Mouse (Mus musculus) megakaryocyte, embryonic 14.5 days (primary cell): Measurements from ENCODE around the gene Clcn6. TPM values are rescaled to one million over a fixed set of nuclear protein-coding genes. Genes with fewer than 3 reads are reported as not detected.
"Not testable (repeated sequence)": the region's sequence is repeated elsewhere in the genome, so short reads cannot be mapped to it uniquely, and the experiment has no call there.

Source experiments
- H3K27me3 ChIP-seq: replicated peaks from 2 replicates; pipeline ENCODE3; 2012; ENCODE audit warnings: inconsistent platforms
- H3K36me3 ChIP-seq: replicated peaks from 2 replicates; pipeline ENCODE3; 2012; ENCODE audit warnings: low read length, inconsistent platforms, mixed read lengths
- H3K4me1 ChIP-seq: 2 replicates; pipeline ENCODE4 v1.6.1; 2012; ENCODE audit warnings: inconsistent platforms
- H3K4me3 ChIP-seq: replicated peaks from 2 replicates; pipeline ENCODE3; 2012; ENCODE audit warnings: moderate library complexity, mild to moderate bottlenecking, inconsistent platforms
- H3K9me3 ChIP-seq: 2 replicates; pipeline ENCODE4 v1.6.1; 2012; ENCODE audit warnings: inconsistent platforms
- FLI1 ChIP-seq: IDR thresholded peaks from 2 replicates; pipeline ENCODE4 v1.6.1; 2012; ENCODE audit warnings: low read length, inconsistent platforms, mixed read lengths
- GATA1 ChIP-seq: IDR thresholded peaks from 3 replicates; pipeline ENCODE4 v1.6.1; 2012; ENCODE audit warnings: mixed read lengths, low read length, inconsistent platforms, borderline replicate concordance
- polyA plus RNA-seq: library from polyadenylated mRNA; stranded (reverse); fragments of >175 nt; gene quantifications from 2 replicates; pipeline ENCODE4 v1.2.3, GENCODE M21; 2012; ENCODE audit warnings: low replicate concordance; ENCODE audit not compliant: insufficient read depth

The Clcn6 gene
- polyA plus RNA-seq, 1 experiment, result 2.4 TPM

DNA sequence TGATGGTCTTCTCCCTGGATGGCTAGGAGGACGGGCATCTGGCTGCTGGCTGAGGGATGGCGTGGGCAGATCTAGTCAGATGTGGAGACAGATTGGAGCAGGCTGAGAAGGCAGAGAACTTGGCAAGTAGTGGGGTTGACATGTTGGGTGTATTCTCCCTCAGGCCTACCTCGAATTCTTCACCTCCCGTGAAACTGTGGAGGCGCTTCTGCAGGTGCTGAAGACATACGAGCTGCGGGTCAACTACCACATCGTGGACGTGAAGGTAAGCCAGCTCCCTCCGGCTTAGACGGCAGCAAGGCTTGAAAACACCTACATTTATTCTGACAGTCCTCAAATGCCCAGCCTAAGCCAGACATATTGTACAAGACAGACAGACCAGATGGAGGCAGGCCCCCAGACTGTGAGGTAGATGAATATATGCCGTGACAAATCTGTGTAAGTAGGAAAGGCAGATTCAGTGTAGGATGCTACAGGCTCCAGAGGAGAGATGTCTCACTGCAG is 14.8 kb upstream of the Clcn6 start:
- Histone ChIP-seq H3K9me3 (no peaks in the 10 kb centered on the region; the same call in 1 of the 2 replicates), H3K4me1 (peaks cover 2% of the 10 kb centered on the region; the same call in 1 of the 2 replicates), H3K4me3 (no peak overlapping the region), H3K27me3 (peaks cover 94% of the 10 kb centered on the region), H3K36me3 (peaks cover 99% of the 10 kb centered on the region)
- TF ChIP-seq FLI1, result no peak
- no peak for TF ChIP-seq GATA1

DNA sequence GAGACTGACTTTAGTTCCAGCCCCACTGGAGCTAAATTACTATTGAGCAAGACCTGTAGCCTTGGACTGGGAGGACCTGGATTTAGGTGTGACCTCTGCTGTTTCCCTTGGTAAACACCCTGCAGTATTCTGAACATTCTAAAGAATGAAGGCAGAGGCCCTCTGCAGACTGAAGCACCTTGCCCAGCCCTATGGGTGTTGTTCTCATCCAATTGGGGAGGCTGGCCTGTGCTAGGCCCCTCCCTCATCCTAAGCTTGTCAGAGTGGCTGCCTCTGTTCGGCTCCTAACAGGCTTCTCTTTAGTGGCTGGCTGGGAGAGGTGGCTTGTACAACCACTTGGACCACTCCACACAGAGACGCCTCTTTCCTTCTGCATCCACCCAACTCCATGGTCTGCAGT is 14.4 kb upstream of the Clcn6 start:
- Histone ChIP-seq H3K4me1 (peaks cover 7% of the 10 kb centered on the region), H3K9me3 (no peaks in the 10 kb centered on the region; the same call in 1 of the 2 replicates), H3K4me3 (no peak overlapping the region), H3K36me3 (peaks cover 99% of the 10 kb centered on the region), H3K27me3 (peaks cover 94% of the 10 kb centered on the region)
- no peak for TF ChIP-seq FLI1
- no peak for TF ChIP-seq GATA1

DNA sequence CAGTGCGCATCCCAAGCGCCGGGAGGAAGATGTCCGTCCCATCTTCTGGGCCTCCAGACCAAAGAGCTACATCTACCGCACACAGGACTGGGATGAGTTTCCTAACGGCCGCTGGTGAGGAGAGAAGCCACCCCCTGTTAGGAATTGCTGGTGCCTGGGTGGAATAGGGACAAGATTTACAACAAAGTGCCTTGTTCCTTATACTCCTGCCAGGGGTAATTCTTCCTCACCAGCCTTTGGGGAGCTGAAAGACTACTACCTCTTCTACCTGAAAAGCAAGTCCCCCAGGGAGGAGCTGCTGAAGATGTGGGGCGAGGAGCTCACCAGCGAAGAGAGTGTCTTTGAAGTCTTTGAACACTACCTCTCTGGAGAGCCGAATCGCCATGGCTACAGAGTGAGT is 13.3 kb upstream of the Clcn6 start:
- no peak for TF ChIP-seq FLI1
- no peak for TF ChIP-seq GATA1
- Histone ChIP-seq H3K36me3 (peaks cover 94% of the 10 kb centered on the region), H3K4me3 (no peak overlapping the region), H3K9me3 (no peaks in the 10 kb centered on the region; the same call in 1 of the 2 replicates), H3K4me1 (peaks cover 18% of the 10 kb centered on the region), H3K27me3 (peaks cover 90% of the 10 kb centered on the region)

DNA sequence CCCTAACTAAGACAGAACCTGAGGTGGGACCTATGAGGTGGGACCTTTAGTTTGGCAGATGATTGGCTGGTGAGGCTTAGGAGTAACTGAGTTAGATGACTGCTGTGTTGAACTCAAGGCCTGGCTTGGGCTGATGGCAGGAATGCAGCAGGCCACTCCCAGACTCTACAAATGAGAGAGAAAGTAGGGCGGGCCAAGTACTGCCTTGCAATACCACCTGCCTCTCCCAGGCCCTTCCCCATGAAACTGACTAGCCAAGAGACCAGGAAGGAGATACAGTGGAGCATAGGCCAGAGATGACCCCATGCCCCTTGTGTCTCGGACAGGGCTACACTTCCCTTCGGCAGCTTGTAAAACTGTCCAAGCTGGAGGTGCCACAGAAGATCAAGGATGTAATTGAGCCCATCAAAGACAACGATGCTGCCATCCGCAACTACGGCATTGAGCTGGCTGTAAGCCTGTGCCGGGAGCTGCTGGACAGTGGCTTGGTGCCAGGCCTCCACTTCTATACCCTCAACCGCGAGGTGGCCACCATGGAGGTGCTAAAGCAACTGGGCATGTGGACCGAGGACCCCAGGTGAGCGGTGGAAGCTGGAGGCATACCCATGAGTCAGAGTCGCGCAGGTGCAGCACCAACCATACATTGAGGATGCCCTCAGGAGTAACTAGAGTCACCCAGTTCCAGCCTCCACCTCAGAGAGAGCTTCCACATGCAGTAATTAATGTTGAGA is 12.6 kb upstream of the Clcn6 start:
- Histone ChIP-seq H3K36me3 (peaks cover 88% of the 10 kb centered on the region), H3K27me3 (peaks cover 83% of the 10 kb centered on the region), H3K4me3 (no peak overlapping the region), H3K4me1 (peaks cover 24% of the 10 kb centered on the region), H3K9me3 (no peaks in the 10 kb centered on the region; the same call in 1 of the 2 replicates)
- TF ChIP-seq FLI1 (no peak), GATA1 (no peak)

- Histone ChIP-seq H3K36me3 (peaks cover 85% of the 10 kb centered on the region), H3K27me3 (peaks cover 76% of the 10 kb centered on the region), H3K4me1 (peaks cover 32% of the 10 kb centered on the region)
- H3K9me3 ChIP-seq, H3K4me3 ChIP-seq: not testable (repeated sequence)
These were observed 11.8 kb upstream of the Clcn6 start for GRCm38 (mm10) chr4:148050396-148050914.

DNA sequence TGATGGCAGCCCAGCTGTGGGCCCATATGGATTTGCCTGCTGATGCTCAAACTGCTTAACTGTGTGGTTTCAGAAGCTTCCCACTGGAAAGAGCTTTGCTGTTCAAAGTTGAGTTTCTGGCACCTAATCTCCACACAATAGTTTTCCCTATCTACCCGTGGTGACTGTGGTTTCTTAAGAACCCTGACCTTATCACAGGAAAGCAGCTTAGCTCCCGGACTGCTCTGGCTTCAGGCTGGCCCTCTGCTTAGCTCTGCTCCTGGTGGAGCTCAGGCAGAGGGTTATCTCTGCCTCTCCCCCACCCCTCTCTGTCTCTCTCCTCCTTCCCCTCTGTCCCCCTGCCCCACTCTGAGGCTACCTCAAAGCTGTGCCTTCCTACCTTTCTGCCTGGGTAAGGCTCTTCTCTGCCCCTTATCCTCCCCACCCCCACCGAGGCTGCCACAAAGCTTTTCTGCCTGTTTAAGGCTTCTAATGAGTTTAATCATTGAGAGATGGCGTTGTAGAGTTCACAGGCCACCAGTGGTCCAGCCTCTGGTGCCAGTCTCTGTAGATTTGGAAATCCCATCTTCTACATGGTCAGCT is 7.9 kb upstream of the Clcn6 start:
- peaks cover 76% of the 10 kb centered on the region for H3K36me3 ChIP-seq
- H3K4me1 ChIP-seq, result peaks cover 59% of the 10 kb centered on the region

GRCm38 (mm10) chr4:148044113-148044512 is 5.5 kb upstream of the Clcn6 start:
- peaks cover 52% of the 10 kb centered on the region for H3K36me3 ChIP-seq
- peaks cover 59% of the 10 kb centered on the region for H3K27me3 ChIP-seq
- no peak overlapping the region for H3K4me3 ChIP-seq
- TF ChIP-seq GATA1 (no peak), FLI1 (no peak)
- H3K4me1 ChIP-seq, result peaks cover 83% of the 10 kb centered on the region
- no peaks in the 10 kb centered on the region for H3K9me3 ChIP-seq

More for the DNA sequence above, 7.9 kb upstream of the Clcn6 start:
- Histone ChIP-seq H3K4me3 (peak overlapping the region; percentile 46), H3K9me3 (no peaks in the 10 kb centered on the region; the same call in 1 of the 2 replicates), H3K27me3 (peaks cover 72% of the 10 kb centered on the region)
- TF ChIP-seq FLI1 (no peak), GATA1 (peak; percentile 74; the same call in 1 of the 3 replicates)

GRCm38 (mm10) chr4:148043327-148043726 is 4.7 kb upstream of the Clcn6 start:
- not testable (repeated sequence) for H3K9me3 ChIP-seq, H3K4me3 ChIP-seq
- Histone ChIP-seq H3K27me3 (peaks cover 52% of the 10 kb centered on the region), H3K4me1 (peaks cover 81% of the 10 kb centered on the region), H3K36me3 (peaks cover 45% of the 10 kb centered on the region)

DNA sequence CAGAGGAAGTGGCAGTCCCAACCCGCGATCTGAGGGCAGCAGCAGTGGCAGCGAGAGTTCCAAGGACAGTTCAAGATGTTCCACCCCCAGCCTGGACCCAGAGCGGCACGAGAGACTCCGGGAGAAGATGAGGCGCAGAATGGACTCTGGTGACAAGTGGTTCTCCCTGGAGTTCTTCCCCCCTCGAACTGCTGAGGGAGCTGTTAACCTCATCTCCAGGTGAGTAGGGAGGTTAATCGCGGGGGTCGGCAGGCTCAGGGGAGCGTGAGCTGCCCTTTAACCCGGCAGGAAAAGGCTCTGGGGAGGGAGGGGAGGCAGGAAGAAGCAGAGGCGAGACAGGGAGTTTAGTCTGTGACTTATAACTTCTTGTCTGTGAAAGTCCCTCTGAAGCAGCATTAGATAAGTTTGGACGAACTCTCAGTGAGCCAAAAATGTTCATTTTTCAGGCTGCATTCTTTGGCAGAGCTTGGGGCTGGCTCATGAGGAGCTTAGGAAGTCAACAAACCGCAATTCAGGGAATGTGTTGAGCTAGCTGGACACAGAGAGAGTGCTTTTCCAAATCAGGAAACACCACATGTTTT is 3.1 kb upstream of the Clcn6 start:
- TF ChIP-seq GATA1 (no peak), FLI1 (no peak)
- peak overlapping the region; percentile 87 for H3K4me3 ChIP-seq
- H3K36me3 ChIP-seq, result peaks cover 39% of the 10 kb centered on the region
- peaks cover 41% of the 10 kb centered on the region for H3K27me3 ChIP-seq
- H3K9me3 ChIP-seq, result no peaks in the 10 kb centered on the region
- H3K4me1 ChIP-seq, result peaks cover 75% of the 10 kb centered on the region

- Histone ChIP-seq H3K27me3 (peaks cover 41% of the 10 kb centered on the region), H3K36me3 (peaks cover 42% of the 10 kb centered on the region), H3K9me3 (no peaks in the 10 kb centered on the region), H3K4me1 (peaks cover 68% of the 10 kb centered on the region), H3K4me3 (peak overlapping the region; percentile 87)
- no peak for TF ChIP-seq GATA1
- no peak for TF ChIP-seq FLI1
These were observed 2.5 kb upstream of the Clcn6 start for GRCm38 (mm10) chr4:148040933-148041610.
